Mouse (Mus musculus): ENCODE results near the gene Slc2a4. TPM values are rescaled to one million over a fixed set of nuclear protein-coding genes. Genes with fewer than 3 reads are reported as not detected.
"Not testable (repeated sequence)": the region's sequence is repeated elsewhere in the genome, so short reads cannot be mapped to it uniquely, and the experiment has no call there.

The Slc2a4 gene
- total RNA-seq, 2 experiments from 2014 or later = 3.4 to 3.5 TPM

- DNase-seq (ENCODE audit: low spot score in 2 of 2) = peak in 1 of 2 experiments; percentile 25
These were observed 27.5 kb downstream of the Slc2a4 start for GRCm38 (mm10) chr11:69920266-69921031.

DNA sequence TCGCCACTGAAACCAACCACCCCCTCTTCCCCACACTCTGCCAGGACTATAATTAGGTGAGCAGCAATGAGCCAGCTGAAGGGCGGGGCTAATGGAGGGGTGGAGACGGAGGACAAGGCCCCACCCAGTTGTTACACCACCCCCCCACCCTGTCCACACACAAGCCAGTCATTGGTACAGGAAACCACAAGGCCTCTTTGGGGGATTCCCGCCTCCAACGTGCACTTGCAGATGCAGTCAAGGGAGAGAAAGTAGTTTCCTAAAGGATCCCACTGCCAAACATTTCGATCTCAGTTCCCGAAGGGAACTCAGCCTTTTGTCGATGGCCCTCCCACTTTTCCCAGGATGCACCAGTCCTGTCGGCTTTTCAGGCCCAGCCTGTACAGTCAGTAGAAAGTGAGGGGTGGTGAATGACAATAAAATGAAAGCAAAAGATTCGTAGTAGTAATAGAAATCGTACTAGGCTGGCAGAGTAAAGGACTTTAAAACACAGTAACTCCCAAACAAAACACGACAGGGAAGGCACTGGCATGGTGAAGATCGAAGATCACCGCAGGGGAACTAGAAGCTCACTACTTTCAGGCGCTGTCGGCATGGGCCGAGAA, 28.2 kb downstream of the Slc2a4 start:
- DNase-seq (ENCODE audit: low spot score in 2 of 2) = peak in 1 of 2 experiments; percentile 60

GRCm38 (mm10) chr11:69919053-69919452, 28.9 kb downstream of the Slc2a4 start:
- no peak for DNase-seq (ENCODE audit: low spot score in 2 of 2)

GRCm38 (mm10) chr11:69918118-69918517, 29.9 kb downstream of the Slc2a4 start:
- no peak for DNase-seq (ENCODE audit: low spot score in 2 of 2)

GRCm38 (mm10) chr11:69917379-69917948, 30.5 kb downstream of the Slc2a4 start:
- DNase-seq (ENCODE audit: low spot score in 2 of 2) = no peak

DNA sequence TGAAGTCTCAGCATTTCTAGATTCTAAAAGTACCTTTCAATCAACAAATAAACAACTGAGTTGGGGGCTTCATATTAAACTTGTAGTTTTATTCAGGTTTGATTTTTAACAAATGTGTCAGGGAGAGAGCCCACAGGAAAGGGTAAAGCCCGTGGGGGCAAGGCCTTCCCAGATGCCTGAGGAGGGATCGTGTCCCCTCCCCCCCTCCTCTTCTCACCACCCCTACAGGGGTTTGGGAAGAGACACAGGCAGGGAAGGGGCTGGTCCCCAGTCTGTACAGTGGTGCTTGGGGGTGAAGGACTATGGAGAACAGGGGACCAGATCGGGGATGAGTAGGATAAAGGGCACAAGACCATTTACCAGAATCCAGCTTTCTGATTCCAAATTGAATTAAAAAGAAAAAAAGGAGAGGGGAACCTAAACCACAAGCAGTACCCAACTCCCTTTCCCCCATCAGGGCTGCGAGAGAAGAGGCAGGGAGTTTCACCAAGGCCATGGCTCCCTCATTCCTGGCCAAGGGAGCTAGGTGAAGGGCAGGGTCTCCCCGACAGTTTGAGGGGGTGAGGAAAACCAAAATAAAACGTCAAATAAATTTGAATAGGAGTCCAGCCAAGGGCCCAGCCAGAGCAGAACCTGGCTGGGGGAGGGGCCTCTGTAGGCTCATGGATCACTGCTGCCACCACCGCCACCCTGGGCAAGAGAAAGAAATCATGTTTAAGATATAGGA, 31.2 kb downstream of the Slc2a4 start:
- not testable (repeated sequence) for DNase-seq (ENCODE audit: low spot score in 2 of 2)

- DNase-seq (ENCODE audit: low spot score in 2 of 2) = no peak
These were observed 32.0 kb downstream of the Slc2a4 start for GRCm38 (mm10) chr11:69915667-69916627.

GRCm38 (mm10) chr11:69914917-69915430, 33.0 kb downstream of the Slc2a4 start:
- DNase-seq (ENCODE audit: low spot score in 2 of 2) = no peak

DNA sequence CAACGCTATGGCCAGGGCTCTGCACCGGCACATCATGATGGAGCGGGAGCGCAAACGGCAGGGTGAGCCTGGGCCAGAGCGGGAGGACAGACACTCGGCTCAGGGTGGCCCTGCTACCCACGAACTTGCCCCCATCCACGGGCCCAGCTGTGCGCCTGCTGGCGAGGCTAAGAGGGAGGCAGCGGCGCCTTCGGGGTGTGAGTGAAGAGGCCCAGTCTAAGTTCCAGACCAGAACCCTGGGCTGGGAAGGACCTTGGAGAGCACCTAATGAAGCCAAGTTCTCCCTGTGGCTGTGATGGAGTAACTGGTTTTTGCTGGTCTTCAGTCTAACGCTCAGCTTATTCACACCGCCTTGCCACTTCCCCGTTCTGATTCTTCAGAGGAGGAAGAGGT, 33.6 kb downstream of the Slc2a4 start:
- DNase-seq (ENCODE audit: low spot score in 2 of 2) = no peak

DNA sequence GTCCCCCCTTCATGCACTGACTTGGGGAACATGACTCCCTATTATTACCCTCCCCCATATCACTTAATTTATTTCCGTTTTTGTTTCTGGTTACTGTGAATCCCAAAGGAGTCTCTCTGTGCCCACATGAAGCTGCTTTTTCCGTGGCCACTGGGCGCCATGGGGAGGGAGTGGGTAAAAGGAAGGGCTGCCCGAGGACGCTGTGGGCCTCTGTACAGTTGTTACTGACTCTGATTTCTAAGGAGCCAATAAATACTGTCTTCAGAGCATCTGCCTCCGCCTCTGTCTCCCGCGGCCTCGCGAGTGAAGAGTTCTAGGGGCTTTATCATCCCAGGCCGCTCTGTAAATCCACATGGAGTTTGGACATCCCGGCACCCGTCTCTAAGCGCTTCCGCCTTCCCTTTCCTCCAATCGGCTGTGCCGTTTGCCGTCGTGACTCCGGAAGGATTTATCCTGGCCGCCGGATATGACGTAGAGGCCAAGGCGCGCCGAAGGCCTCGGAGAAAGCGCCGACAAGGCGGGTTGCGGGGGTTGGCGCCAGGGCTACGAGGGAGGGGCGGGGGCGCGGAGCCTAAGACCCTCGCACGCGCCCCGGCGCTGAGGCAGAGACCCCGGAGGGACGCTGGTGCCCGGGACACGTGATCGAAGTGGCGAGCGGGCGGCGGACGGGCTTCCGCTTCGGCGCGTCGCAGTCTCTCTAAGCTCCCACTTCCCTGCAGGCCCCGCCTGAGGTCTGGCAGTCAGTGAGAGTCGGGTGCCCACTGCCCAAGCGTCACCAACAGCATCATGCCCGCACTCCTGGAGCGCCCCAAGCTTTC, 34.2 kb downstream of the Slc2a4 start, which contains the start of gene Gps2:
TSS of gene Gps2 (plus strand) at position 335 of the 818 bp plus-strand sequence.
- peak; percentile 92 to 96 for DNase-seq (ENCODE audit: low spot score in 2 of 2)

DNA sequence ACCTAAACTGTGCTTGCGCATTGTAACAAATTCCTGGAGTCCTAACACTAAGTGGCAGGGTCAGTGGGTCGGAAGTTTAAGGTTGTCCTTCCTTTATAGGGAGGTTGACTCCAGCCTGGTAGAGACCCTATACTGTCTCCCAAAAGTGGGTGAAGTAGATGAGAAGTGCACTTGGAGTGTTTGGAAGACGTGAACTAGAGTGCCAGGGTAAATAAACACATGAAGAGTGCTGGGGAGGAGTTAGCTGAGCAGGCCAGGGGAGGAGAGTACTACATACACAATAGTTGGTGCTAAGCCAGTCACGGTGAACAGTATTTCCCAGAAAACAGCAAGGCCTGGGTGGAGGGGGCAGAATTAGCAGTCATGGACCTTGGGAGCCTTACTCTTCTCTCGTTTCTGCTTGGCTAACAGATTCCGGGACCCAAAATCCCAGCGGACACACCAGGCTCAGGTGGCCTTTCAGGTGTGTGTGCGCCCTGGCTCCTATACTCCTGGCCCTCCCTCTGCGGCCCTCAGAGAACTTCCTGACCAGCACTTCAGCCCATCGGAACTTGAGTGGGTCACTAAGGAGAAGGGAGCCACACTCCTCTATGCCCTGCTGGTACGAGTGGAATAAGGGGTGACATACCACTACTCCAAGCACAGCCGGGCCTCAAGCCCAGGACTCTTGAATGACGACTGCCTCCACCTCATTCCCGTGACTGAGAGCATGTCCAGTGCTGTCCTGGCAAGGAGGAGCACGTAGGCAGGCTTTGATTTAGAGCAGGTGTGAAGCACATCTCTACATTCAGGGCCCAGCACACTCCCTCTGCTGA, 35.1 kb downstream of the Slc2a4 start:
- DNase-seq (ENCODE audit: low spot score in 2 of 2) = no peak

- DNase-seq (ENCODE audit: low spot score in 2 of 2) = no peak
These were observed 36.3 kb downstream of the Slc2a4 start for GRCm38 (mm10) chr11:69911701-69912100.

DNA sequence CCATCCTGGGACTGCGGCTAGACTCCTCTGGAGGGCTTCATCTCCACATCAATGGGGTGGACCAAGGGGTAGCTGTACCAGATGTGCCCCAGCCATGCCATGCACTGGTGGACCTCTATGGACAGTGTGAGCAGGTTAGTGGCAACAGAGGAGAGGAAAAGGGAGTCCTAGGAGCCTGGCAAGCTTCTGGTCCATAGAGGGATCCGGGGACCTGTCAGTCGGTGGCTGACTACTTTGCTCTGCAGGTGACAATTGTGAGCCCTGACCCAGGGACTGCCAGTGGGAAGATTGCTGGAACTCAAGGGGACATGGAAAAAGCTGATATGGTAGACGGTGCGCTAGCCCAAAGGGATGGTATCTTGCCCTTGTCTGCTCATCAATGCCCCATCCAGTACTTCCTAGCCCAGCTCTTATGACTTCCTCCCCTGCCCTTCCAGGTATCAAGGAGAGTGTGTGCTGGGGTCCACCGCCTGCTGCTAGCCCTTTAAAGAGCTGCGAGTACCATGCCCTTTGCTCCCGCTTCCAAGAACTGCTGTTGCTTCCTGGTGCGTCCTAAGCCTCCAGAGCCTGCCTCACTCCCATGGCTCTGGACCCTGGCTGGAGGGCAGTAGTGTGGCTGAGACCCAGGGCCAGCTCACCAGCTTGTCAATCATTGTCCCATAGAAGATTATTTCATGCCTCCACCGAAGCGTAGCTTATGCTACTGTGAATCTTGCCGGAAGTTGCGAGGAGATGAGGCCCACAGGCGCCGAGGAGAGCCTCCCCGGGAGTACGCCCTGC, 37.0 kb downstream of the Slc2a4 start:
- no peak for DNase-seq (ENCODE audit: low spot score in 2 of 2)

GRCm38 (mm10) chr11:69910177-69910576, 37.8 kb downstream of the Slc2a4 start:
- no peak for DNase-seq (ENCODE audit: low spot score in 2 of 2)

GRCm38 (mm10) chr11:69909174-69909573, 38.8 kb downstream of the Slc2a4 start:
- DNase-seq (ENCODE audit: low spot score in 2 of 2) = no peak

GRCm38 (mm10) chr11:69908645-69909044, 39.3 kb downstream of the Slc2a4 start:
- no peak for DNase-seq (ENCODE audit: low spot score in 2 of 2)

DNA sequence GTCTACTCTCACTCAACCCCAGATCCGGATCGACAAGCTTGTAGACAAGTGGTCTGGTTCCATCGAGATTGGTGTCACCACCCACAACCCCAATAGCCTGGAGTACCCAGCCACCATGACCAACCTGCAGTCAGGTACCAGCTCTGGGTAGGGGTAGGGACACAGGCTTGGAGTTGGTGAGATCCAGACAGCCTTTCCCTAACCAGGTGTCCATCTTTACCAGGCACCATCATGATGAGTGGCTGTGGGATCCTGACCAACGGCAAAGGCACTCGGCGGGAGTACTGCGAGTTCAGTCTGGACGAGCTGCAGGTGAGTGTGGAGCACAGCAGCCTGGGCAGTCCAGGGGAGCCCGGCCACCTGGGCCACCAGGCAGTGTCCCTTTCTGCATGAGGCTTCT, 43.7 kb downstream of the Slc2a4 start:
- DNase-seq (ENCODE audit: low spot score in 2 of 2) = no peak

DNA sequence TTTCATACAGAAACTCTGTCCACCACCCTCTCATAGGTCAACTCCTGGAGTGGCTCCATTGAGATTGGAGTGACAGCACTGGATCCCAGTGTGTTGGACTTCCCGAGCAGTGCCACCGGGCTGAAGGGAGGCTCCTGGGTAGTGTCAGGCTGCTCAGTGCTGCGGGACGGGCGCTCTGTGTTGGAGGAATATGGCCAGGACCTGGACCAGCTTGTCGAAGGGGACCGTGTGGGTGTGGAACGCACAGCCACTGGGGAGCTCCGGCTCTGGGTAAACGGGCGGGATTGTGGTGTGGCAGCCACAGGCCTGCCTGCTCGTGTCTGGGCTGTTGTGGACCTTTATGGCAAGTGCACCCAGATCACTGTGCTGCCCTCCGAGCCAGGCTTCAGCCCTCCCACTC, 45.0 kb downstream of the Slc2a4 start:
- DNase-seq (ENCODE audit: low spot score in 2 of 2) = no peak
